Mouse (Mus musculus) neural tube, embryonic 13.5 days (tissue): ENCODE data around the gene Grasp. TPM values are rescaled to one million over a fixed set of nuclear protein-coding genes. Genes with fewer than 3 reads are reported as not detected.

Source experiments
- ATAC-seq: fragments of 200-750 bp; cut with Nextera tagmentation; 2 replicates; pipeline ENCODE4 v1.8.0; 2017; ENCODE audit warnings: low read depth, mild to moderate bottlenecking, moderate TSS enrichment, moderate library complexity
- H3K27ac ChIP-seq: fragments of 300-500 bp; sonication (generic); replicated peaks from 2 replicates; pipeline ENCODE4 v1.5.1; 2015; ENCODE audit warnings: moderate library complexity, mild to moderate bottlenecking, inconsistent platforms
- H3K27me3 ChIP-seq: fragments of 300-500 bp; sonication (generic); 2 replicates; pipeline ENCODE4 v1.6.1; 2015; ENCODE audit warnings: mild to moderate bottlenecking, inconsistent platforms
- H3K36me3 ChIP-seq: fragments of 300-500 bp; sonication (generic); 2 replicates; pipeline ENCODE4 v1.6.1; 2015; ENCODE audit warnings: mild to moderate bottlenecking, inconsistent platforms
- H3K4me1 ChIP-seq: fragments of 300-500 bp; sonication (generic); replicated peaks from 2 replicates; pipeline ENCODE4 v1.6.1; 2015; ENCODE audit warnings: inconsistent platforms
- H3K4me2 ChIP-seq: fragments of 300-500 bp; sonication (generic); 2 replicates; pipeline ENCODE4 v1.6.1; 2015; ENCODE audit warnings: inconsistent platforms, mild to moderate bottlenecking, moderate library complexity
- H3K4me3 ChIP-seq: fragments of 300-500 bp; sonication (generic); 2 replicates; pipeline ENCODE4 v1.5.1; 2015; ENCODE audit warnings: mild to moderate bottlenecking, inconsistent platforms
- H3K9ac ChIP-seq: fragments of 300-500 bp; sonication (generic); 2 replicates; pipeline ENCODE4 v1.6.1; 2015; ENCODE audit warnings: moderate library complexity, mild to moderate bottlenecking, inconsistent platforms
- H3K9me3 ChIP-seq: fragments of 300-500 bp; sonication (generic); 2 replicates; pipeline ENCODE4 v1.6.1; 2016; ENCODE audit warnings: inconsistent platforms
- WGBS: fragments of 180-500 bp; shearing (Covaris S2); methylation state at CpG from one replicate; pipeline ENCODE4 v1.1.7; 2015; 5-methylcytosine and 5-hydroxymethylcytosine counted together
- polyA plus RNA-seq: library from polyadenylated mRNA; unstranded; fragments of >200 nt; fragmentation: Nextera tagmentation; extraction: Ambion mirVana; gene quantifications from 2 replicates; pipeline ENCODE4 v1.2.1, GENCODE M21; 2015

The Grasp gene
- polyA plus RNA-seq, result 4.4 and 4.8 TPM in 2 replicates

DNA sequence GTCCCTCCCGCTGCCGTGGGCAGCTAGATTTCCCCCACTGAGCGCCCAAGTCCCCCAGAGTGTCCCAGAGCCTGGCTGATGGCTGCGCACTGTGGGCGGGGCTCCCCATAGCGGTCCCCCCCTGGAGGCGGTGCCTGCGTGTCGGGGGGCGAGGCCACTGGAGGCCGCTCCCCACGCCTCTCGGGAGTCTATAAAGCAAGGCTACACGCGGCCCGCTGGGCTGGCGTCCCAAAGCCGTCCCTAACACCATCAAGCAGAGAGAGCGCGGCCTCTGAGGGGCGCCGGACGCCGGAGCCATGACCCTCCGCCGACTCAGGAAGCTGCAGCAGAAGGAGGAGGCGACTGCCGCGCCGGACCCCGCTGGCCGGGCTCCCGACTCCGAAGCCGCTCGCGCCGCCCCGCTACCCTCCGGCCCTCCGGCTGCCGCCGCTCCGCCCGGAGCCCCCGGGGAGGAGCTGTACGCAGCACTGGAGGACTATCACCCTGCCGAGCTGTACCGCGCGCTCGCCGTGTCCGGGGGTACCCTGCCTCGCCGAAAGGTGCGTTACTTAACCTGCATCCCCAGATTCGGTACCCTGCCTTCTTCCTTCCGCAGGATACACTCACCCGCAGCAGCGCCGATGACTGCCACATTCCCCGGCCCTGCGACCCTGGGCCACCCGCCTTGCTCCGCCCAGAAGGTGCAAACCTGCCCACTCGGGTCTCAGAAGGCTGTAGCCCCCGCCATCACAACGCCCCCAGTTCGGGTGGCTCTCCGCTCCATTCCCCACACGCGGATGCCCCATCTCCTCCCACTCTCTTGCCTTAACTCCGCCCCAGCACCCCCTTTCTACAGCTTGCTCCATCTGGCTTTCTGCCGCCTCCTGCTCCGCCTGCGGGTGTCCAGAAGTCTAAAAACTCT lies at the start of gene Grasp:
Gene Grasp (plus strand): TSS at position 183 of the 901 bp plus-strand sequence.
- no peaks in the 10 kb centered on the region for H3K9me3 ChIP-seq
- peak; percentile 69 for ATAC-seq
- peak within 1 kb of the TSS; percentile 64 for H3K27ac ChIP-seq
- H3K4me3 ChIP-seq, result peak within 1 kb of the TSS; percentile 76
- WGBS, result under 1% methylated on average over 76 of the region's 77 CpGs
- peak within 1 kb of the TSS; percentile 84 for H3K9ac ChIP-seq
- peaks cover 21% of the 10 kb centered on the region for H3K27me3 ChIP-seq
- peak within 1 kb of the TSS; percentile 95 for H3K4me2 ChIP-seq
- H3K36me3 ChIP-seq, result peaks cover 3% of the 10 kb centered on the region; the same call in 1 of the 2 replicates
- peaks cover 66% of the 10 kb centered on the region for H3K4me1 ChIP-seq

DNA sequence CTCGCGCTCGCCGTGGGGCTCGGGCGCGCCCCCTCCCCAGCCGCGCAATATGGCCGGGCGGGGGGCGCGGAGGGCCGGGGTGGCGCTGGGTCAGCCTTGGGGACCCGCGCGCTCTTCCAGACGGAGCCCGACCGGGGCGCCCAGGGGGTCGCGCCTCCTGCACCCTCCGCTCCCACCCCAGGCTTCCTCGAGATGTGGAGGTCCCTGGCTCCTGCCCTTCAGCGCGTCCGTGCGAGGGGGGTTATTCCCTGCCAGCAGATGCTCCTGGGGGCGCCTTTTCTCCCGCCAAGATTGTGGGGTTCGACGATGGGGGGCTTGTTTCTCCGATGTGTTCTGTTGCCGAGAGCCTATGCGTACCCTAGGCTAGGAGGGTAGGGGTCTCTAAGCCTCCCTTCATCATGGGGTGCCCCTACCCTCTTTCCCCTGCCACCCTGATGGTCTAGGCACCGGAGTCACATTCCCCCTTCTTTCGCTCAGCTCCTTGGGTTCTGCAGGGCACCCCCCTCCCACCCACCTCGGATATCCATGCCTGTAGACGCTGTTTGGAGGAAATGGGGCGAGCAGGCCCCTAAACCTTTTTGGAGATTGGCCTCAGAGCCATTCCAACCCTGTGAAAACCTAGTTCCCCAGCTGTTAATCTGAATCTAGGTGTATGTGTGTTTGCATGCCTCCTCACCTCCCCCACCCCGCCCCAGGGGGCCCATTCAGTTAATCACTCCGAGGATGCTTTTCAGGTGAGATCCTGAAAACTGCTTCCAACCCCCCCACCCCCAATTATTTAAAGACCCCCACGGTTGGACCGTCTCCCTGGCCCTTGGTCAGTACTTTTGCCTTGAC lies 49.5 kb upstream of the Grasp start:
- Histone ChIP-seq H3K4me2 (peak overlapping the region; percentile 88), H3K9me3 (no peaks in the 10 kb centered on the region), H3K9ac (peak overlapping the region; percentile 97), H3K4me3 (peak overlapping the region; percentile 85), H3K4me1 (peaks cover 51% of the 10 kb centered on the region), H3K27ac (peak overlapping the region; percentile 91), H3K27me3 (peaks cover 12% of the 10 kb centered on the region), H3K36me3 (no peaks in the 10 kb centered on the region)
- WGBS, result under 1% methylated on average over 37 of the region's 46 CpGs
- ATAC-seq, result peak; percentile 68

DNA sequence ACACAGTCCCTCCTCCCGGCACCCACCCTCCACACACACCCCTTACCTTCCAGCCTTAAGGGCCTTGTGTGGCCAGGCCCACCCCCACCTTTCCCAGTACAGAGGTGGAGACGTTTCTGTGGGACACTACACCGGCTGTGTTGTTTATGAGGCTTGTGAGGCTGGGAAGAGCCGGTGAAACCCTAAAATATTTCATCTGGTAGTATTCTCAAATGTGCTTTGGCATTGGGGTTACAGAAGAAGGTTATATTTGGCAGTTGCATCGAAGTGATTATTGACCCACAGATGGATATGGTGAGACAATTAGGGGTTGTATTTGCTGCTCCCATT lies 48.9 kb upstream of the Grasp start:
- H3K4me3 ChIP-seq, result peak overlapping the region; percentile 85
- H3K36me3 ChIP-seq, result no peaks in the 10 kb centered on the region
- peak; percentile 13 for ATAC-seq
- peak overlapping the region; percentile 88 for H3K4me2 ChIP-seq
- WGBS, result under 1% methylated on average over 5 of the region's 5 CpGs
- peaks cover 57% of the 10 kb centered on the region for H3K4me1 ChIP-seq
- H3K27me3 ChIP-seq, result peaks cover 12% of the 10 kb centered on the region
- no peaks in the 10 kb centered on the region for H3K9me3 ChIP-seq
- peak overlapping the region; percentile 97 for H3K9ac ChIP-seq
- H3K27ac ChIP-seq, result peak overlapping the region; percentile 91

DNA sequence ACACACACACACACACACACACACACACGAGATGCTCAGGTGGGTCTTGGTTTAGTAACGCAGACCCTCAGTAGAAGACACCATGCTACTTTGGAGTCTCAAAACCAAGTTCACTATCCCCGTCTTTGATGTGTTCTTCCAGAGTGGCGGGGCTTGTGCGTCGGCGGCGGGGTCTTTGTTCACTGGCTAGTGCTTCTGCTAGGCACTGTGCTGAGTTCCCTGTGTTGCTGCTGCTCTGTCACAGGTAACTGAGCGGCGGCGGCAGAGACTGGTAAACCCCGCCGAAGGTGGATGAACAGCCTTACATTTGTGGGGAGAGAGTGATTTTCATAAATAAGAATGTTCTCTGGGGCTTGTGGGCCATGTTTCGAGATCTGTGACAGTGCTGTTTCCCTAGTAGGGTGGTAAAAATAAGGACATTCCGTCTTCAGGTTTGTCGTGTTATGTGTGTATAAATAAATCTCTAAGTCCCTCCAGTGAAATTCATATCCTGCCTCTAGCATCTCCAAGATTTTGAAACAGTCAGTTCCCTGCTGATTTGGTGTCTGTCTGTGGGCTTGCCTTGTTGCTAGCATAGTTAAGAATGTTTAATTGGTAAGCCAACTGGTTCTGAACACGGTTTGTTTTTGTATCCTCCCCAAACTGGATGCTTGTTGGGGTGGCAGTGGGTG lies 48.2 kb upstream of the Grasp start:
- Histone ChIP-seq H3K9ac (peak overlapping the region; percentile 97), H3K27ac (peak overlapping the region; percentile 91), H3K36me3 (no peaks in the 10 kb centered on the region), H3K4me1 (peaks cover 64% of the 10 kb centered on the region), H3K4me2 (peak overlapping the region; percentile 88), H3K27me3 (peaks cover 12% of the 10 kb centered on the region), H3K4me3 (peak overlapping the region; percentile 85), H3K9me3 (no peaks in the 10 kb centered on the region)
- ATAC-seq, result no peak
- WGBS, result 19% methylated on average over 17 of the region's 17 CpGs

DNA sequence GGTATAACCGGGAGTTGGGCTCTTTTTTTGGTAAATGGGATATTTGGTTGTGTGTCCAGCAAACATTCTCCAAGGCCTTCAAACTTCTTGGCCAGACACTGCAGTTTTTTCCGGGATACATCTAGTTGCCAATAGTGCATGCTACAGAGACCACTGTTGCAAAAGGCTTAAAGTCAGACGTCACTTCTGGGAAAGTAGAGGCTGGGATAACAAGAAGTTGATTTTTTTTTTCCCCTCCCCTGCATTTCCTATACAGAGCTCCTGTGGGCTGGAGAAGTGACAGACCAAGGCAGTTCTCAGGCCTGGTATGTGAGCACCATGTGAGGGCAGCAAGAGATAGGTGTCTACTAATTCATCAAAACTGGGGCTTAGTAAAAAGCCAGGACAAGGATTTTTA lies 47.7 kb upstream of the Grasp start:
- peaks cover 12% of the 10 kb centered on the region for H3K27me3 ChIP-seq
- peak overlapping the region; percentile 88 for H3K4me2 ChIP-seq
- peaks cover 69% of the 10 kb centered on the region for H3K4me1 ChIP-seq
- WGBS, result 49% methylated on average over 3 of the region's 3 CpGs
- no peaks in the 10 kb centered on the region for H3K9me3 ChIP-seq
- H3K9ac ChIP-seq, result peak overlapping the region; percentile 97
- H3K4me3 ChIP-seq, result peak overlapping the region; percentile 85
- no peak overlapping the region; the same call in 1 of the 2 replicates for H3K27ac ChIP-seq
- ATAC-seq, result no peak
- no peaks in the 10 kb centered on the region for H3K36me3 ChIP-seq

DNA sequence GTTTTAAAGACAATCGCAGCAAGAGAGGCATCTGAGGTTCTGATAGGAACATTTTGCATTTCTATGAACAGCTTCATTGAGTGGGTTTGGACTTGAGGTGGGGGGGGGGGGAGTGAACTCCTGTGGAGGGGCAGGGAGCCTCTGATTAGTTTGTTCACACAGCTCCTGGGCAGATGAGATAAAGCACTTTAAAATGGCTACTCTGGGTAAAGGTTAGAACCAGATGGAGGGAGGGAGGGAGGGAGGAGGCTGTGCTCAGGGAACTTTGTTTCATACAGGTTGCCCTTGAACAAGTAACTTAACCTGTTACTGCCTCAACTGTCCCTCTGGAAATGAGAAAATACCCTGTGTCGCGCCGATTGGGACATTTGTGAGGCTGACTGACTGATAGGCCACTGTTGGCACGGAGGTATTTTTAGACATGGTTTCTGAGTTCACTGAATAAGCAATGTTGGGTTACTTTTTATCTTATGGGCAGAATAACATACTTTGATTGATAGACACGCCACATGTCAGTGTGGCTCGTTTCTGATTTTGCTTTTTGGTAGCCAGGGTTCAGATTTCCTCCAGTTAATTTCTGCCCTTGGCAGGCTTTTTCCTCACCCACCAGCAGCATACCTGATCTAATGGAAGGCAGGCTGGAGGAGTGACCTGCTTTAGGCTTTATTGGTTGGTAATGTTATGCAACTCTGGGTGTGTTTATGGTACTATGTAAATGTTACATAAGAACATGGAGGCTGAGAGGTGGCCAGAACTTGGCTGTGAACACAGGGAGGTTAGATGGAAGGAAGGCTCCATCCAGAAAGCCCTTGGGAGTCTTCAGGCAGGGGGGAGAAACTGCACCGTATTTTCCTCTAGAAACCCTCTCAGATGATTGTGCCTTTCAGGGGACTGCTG lies 46.9 kb upstream of the Grasp start:
- Histone ChIP-seq H3K4me1 (peaks cover 75% of the 10 kb centered on the region), H3K36me3 (no peaks in the 10 kb centered on the region), H3K9me3 (no peaks in the 10 kb centered on the region), H3K4me3 (peak overlapping the region; percentile 85; the same call in 1 of the 2 replicates), H3K9ac (peak overlapping the region; percentile 97), H3K27me3 (peaks cover 7% of the 10 kb centered on the region), H3K27ac (no peak overlapping the region), H3K4me2 (peak overlapping the region; percentile 88)
- 71% methylated on average over 8 of the region's 8 CpGs for WGBS
- no peak for ATAC-seq

DNA sequence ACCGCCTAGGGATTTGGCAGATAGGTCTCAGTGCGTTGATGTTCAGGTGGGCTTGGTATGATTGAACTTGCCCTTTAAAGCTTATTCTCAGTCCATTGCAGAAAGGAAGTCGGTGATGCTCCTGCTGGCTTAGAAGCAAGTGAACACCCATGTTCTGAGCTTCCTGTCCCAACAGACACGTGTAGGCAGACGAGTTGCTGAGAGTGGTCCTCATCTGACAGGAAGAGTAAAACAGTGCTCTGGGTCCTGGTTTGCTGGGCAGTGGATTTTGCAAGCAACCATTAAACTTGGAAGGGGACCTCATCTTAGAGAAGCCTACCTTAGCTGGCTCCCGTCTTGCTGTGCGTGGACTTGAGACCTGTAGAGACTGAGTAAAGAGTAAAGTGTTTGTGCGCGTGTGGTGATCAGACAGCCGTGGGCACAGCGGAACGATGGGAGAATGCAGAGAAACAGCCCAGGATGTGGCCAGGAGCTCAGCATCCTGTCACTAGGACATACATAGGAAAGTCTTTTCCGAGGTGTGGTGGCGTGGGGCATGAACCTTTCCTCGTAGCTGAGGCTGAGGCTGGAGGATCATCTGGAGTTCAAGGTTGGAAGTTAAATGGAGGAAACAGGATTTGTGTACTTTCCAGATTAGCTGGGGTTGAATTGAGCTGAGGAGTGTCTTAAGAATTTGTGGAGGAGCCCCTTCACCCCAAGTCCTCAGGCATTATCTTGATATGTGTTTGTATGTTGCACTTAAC lies 43.5 kb upstream of the Grasp start:
- no peak for ATAC-seq
- Histone ChIP-seq H3K36me3 (peaks cover 3% of the 10 kb centered on the region; the same call in 1 of the 2 replicates), H3K9ac (peak overlapping the region; percentile 26; the same call in 1 of the 2 replicates), H3K9me3 (no peaks in the 10 kb centered on the region), H3K27ac (no peak overlapping the region), H3K27me3 (no peaks in the 10 kb centered on the region), H3K4me2 (no peak overlapping the region), H3K4me1 (peaks cover 83% of the 10 kb centered on the region), H3K4me3 (no peak overlapping the region)
- WGBS, result 52% methylated on average over 15 of the region's 15 CpGs

DNA sequence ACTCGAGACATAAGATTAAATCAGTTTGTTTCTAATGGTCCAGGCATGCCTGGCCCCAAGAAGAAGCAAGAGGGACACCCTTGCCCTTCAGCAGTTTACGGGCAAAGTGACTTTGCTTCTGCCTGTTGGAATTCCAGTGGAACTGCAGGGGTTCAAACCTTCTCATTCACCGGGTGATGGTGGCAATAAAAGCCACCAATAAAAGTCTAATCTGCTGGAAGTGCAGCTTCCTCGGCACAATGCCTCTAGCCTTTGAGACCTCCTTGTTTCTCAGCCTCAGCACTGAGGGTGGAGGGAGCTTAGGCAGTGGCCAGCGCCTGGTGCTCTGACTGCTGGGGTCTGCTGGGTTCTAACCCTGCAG lies 42.9 kb upstream of the Grasp start:
- no peak for ATAC-seq

DNA sequence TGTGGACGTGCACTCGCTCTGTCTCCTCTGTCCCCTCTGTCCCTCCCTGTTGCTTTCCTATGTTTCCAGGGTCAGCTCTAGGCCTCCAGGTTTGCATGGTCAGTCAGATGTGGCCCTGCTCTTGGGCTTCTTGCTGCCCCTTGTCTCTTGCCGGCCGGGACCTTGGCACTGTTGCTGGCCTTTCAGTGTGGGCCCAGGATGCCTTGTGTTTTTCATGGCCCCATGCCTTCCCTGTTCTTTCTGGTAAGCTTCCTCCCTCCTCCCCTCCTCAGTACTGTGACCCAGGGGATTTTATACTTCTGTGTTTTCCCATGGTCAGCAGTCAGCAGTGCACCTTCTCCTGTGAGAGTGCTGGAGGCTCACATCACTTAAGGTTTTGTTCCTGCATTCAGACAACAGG lies 42.5 kb upstream of the Grasp start:
- Histone ChIP-seq H3K36me3 (peaks cover 10% of the 10 kb centered on the region; the same call in 1 of the 2 replicates), H3K4me3 (no peak overlapping the region), H3K4me1 (peaks cover 74% of the 10 kb centered on the region), H3K9me3 (no peaks in the 10 kb centered on the region), H3K4me2 (no peak overlapping the region), H3K27me3 (no peaks in the 10 kb centered on the region), H3K27ac (no peak overlapping the region), H3K9ac (no peak overlapping the region; the same call in 1 of the 2 replicates)
- ATAC-seq, result no peak
- 11% methylated on average over 4 of the region's 4 CpGs for WGBS

More for the DNA sequence above, 42.9 kb upstream of the Grasp start:
- H3K4me2 ChIP-seq, result no peak overlapping the region
- H3K9me3 ChIP-seq, result no peaks in the 10 kb centered on the region
- H3K4me3 ChIP-seq, result no peak overlapping the region
- peak overlapping the region; percentile 26; the same call in 1 of the 2 replicates for H3K9ac ChIP-seq
- H3K36me3 ChIP-seq, result peaks cover 6% of the 10 kb centered on the region; the same call in 1 of the 2 replicates
- 7% methylated on average over 5 of the region's 5 CpGs for WGBS
- no peaks in the 10 kb centered on the region for H3K27me3 ChIP-seq
- H3K4me1 ChIP-seq, result peaks cover 78% of the 10 kb centered on the region
- H3K27ac ChIP-seq, result no peak overlapping the region

DNA sequence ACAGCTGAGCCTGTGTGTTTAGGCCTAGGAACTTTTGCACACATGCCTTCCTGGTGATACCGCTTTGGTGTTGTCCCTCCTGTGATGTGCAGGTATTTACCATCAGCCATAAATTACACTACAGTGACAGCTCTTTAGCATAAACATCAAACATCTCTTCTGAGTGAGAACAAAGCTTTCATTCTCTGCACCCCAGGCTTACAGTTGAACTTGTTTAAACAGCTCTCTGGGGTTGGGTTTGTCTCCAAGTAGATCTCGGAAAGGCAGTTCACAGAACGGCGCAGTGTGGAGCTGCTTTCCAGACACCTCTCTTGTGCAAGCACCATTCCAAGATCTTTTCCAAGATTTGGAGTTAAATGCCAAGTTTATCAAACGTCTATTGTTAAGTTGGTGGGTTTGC lies 41.3 kb upstream of the Grasp start:
- Histone ChIP-seq H3K27ac (peak overlapping the region; percentile 64), H3K4me2 (no peak overlapping the region; the same call in 1 of the 2 replicates)
- WGBS, result 9% methylated on average over 5 of the region's 5 CpGs

More for the DNA sequence above, 41.3 kb upstream of the Grasp start:
- Histone ChIP-seq H3K27me3 (no peaks in the 10 kb centered on the region), H3K4me1 (peaks cover 65% of the 10 kb centered on the region), H3K9ac (no peak overlapping the region), H3K36me3 (peaks cover 11% of the 10 kb centered on the region; the same call in 1 of the 2 replicates), H3K9me3 (no peaks in the 10 kb centered on the region), H3K4me3 (no peak overlapping the region)
- ATAC-seq, result no peak
